Mouse (Mus musculus): ENCODE measurements around the gene Krtap1-4. TPM values are rescaled to one million over a fixed set of nuclear protein-coding genes. Genes with fewer than 3 reads are reported as not detected.
A peak's percentile ranks its signal among the peaks of the same experiment; 100 is the strongest.

Gene Krtap1-4
- total and polyA plus RNA-seq, 3 experiments, result not detected

- H3K27me3 ChIP-seq (replicated peaks), result peaks cover 67% of the 10 kb centered on the region
- H3K4me1 ChIP-seq (ENCODE audit: control insufficient read depth in 1 of 2, insufficient read depth in 2 of 2), result peaks cover 3% of the 10 kb centered on the region in 2 experiments; a peak in 2 of 4 replicates
- H3K36me3 ChIP-seq (replicated peaks in 1 of 2; ENCODE audit: control insufficient read depth in 1 of 2, insufficient read depth in 1 of 2, low read length in 1 of 2), result no peaks in the 10 kb centered on the region
- no peak overlapping the region; the same call in 1 of the 2 replicates for H3K9ac ChIP-seq (ENCODE audit: insufficient read depth, low read depth)
- H3K9me3 ChIP-seq (replicated peaks; ENCODE audit: low read length), result no peaks in the 10 kb centered on the region
- no peak overlapping the region for H3K27ac ChIP-seq (ENCODE audit: insufficient read depth, low read depth)
- peak; percentile 85 for DNase-seq (ENCODE audit: extremely low read depth)
- in situ Hi-C loops (cut with MboI; ENCODE audit: low pct_ligation_motif_present, low pct_unique_long_range_greater_than_20kb, low sequenced_read_pairs), result no loop called here
- H3K4me3 ChIP-seq (replicated peaks in 1 of 3; ENCODE audit: low read depth in 2 of 3, low read length in 2 of 3, poor library complexity in 1 of 3), result peak overlapping the region in 2 of 3 experiments; percentile 1 to 29
- TF ChIP-seq PAX5 (IDR thresholded peaks at IDR 0.05; ENCODE audit: low read length) (no peak), MYC (IDR thresholded peaks at IDR 0.05; ENCODE audit: low read depth, low read length) (peak; percentile 52; the same call in 1 of the 2 replicates), USF2 (conservative IDR thresholded peaks at IDR 0.05; ENCODE audit: low read depth, low read length) (no peak), JUND (conservative IDR thresholded peaks at IDR 0.05; ENCODE audit: low read depth, low read length) (no peak; the same call in 1 of the 2 replicates), EP300 (IDR thresholded peaks at IDR 0.05; ENCODE audit: low read length) (no peak), JUN (IDR thresholded peaks at IDR 0.05; ENCODE audit: insufficient read depth, low read depth, low read length) (no peak), MEF2A (IDR thresholded peaks at IDR 0.05; ENCODE audit: borderline replicate concordance, low read depth, low read length) (0 out of 2 replicates have a peak, but pooled peaks have one; percentile 57), HCFC1 (IDR thresholded peaks at IDR 0.05; ENCODE audit: low read depth, low read length) (peak; percentile 30; the same call in 1 of the 2 replicates), UBTF (IDR thresholded peaks at IDR 0.05; ENCODE audit: low read depth, low read length) (no peak), MAZ (IDR thresholded peaks at IDR 0.05; ENCODE audit: low read depth, low read length) (no peak), E2F4 (IDR thresholded peaks at IDR 0.05; ENCODE audit: insufficient replicate concordance, low read depth, low read length) (no peak), SIN3A (IDR thresholded peaks at IDR 0.05; ENCODE audit: low read length) (0 out of 2 replicates have a peak, but pooled peaks have one; percentile 3), MAFK (IDR thresholded peaks at IDR 0.05; ENCODE audit: insufficient replicate concordance, low read length) (peak; percentile 57; the same call in 1 of the 2 replicates), TBP (conservative IDR thresholded peaks at IDR 0.05; ENCODE audit: low read depth, low read length) (no peak), ZMIZ1 (IDR thresholded peaks at IDR 0.05; ENCODE audit: low read depth, low read length) (no peak), SMC3 (IDR thresholded peaks at IDR 0.05; ENCODE audit: low read depth, low read length) (peak; percentile 97), POLR2AphosphoS2 (IDR thresholded peaks at IDR 0.05; ENCODE audit: low read depth, low read length) (no peak), ZKSCAN1 (IDR thresholded peaks at IDR 0.05; ENCODE audit: borderline replicate concordance, low read depth, low read length) (no peak), NRF1 (IDR thresholded peaks at IDR 0.05; ENCODE audit: low read depth, low read length) (0 out of 2 replicates have a peak, but pooled peaks have one; percentile 30), RCOR1 (conservative IDR thresholded peaks at IDR 0.05; ENCODE audit: low read depth, low read length) (no peak), KAT2A (IDR thresholded peaks at IDR 0.05; ENCODE audit: insufficient replicate concordance, low read length) (no peak), TCF12 (IDR thresholded peaks at IDR 0.05; ENCODE audit: low read depth, low read length) (no peak), CHD2 (IDR thresholded peaks at IDR 0.05; ENCODE audit: low read length) (no peak), IRF4 (IDR thresholded peaks at IDR 0.05; ENCODE audit: low read depth, low read length) (peak; percentile 77), ZC3H11A (IDR thresholded peaks at IDR 0.05; ENCODE audit: low read depth, low read length) (peak; percentile 53; the same call in 1 of the 2 replicates), CTCF (conservative IDR thresholded peaks at IDR 0.05 in 1 of 2, IDR thresholded peaks at IDR 0.05 in 1 of 2; ENCODE audit: low read depth in 2 of 2, low read length in 2 of 2) (peak; percentile 97 to 98), BHLHE40 (IDR thresholded peaks at IDR 0.05; ENCODE audit: low read depth, low read length) (peak; percentile 41; the same call in 1 of the 2 replicates), POLR2A (IDR thresholded peaks at IDR 0.05; ENCODE audit: low read depth, low read length) (no peak), MXI1 (IDR thresholded peaks at IDR 0.05; ENCODE audit: low read depth, low read length) (no peak), GABPA (IDR thresholded peaks at IDR 0.05; ENCODE audit: insufficient replicate concordance, low read depth, low read length) (no peak), ELF1 (IDR thresholded peaks at IDR 0.05; ENCODE audit: low read depth, low read length) (peak; percentile 55; the same call in 1 of the 2 replicates), RAD21 (IDR thresholded peaks at IDR 0.05; ENCODE audit: low read depth, low read length) (peak; percentile 89), ETS1 (conservative IDR thresholded peaks at IDR 0.05; ENCODE audit: low read depth, low read length) (no peak), MAX (IDR thresholded peaks at IDR 0.05; ENCODE audit: low read length) (no peak), USF1 (IDR thresholded peaks at IDR 0.05; ENCODE audit: low read depth, low read length) (no peak), CHD1 (IDR thresholded peaks at IDR 0.05; ENCODE audit: low read depth, low read length) (no peak), NELFE (IDR thresholded peaks at IDR 0.05; ENCODE audit: low read depth, low read length) (peak; percentile 50; the same call in 1 of the 2 replicates), ZNF384 (IDR thresholded peaks at IDR 0.05; ENCODE audit: low read depth, low read length) (peak; percentile 81)
- dilution Hi-C loops (cut with MboI; ENCODE audit: extremely low pct_ligation_motif_present, extremely low pct_unique_long_range_greater_than_20kb, low sequenced_read_pairs), result no loop called here
- no peaks in the 10 kb centered on the region for H3K79me2 ChIP-seq (replicated peaks; ENCODE audit: control insufficient read depth, extremely low read depth, insufficient read depth, poor library complexity, severe bottlenecking)
- peak overlapping the region; percentile 41 for H3K4me2 ChIP-seq (ENCODE audit: insufficient read depth, low read depth, poor library complexity, severe bottlenecking)
Observed at GRCm38 (mm10) chr11:99574106-99574505, 9.3 kb downstream of the Krtap1-4 start.

Data from CH12.LX (cell line).